Mouse (Mus musculus) spleen, postnatal 4 days (tissue): ENCODE data around the gene Dusp28.

Source experiments
- DNase-seq, 2 experiments: peaks; one replicate each; pipeline ENCODE4 v3.0.0; 2022; ENCODE audit warnings: low spot score in 2 of 2

The Dusp28 gene

DNA sequence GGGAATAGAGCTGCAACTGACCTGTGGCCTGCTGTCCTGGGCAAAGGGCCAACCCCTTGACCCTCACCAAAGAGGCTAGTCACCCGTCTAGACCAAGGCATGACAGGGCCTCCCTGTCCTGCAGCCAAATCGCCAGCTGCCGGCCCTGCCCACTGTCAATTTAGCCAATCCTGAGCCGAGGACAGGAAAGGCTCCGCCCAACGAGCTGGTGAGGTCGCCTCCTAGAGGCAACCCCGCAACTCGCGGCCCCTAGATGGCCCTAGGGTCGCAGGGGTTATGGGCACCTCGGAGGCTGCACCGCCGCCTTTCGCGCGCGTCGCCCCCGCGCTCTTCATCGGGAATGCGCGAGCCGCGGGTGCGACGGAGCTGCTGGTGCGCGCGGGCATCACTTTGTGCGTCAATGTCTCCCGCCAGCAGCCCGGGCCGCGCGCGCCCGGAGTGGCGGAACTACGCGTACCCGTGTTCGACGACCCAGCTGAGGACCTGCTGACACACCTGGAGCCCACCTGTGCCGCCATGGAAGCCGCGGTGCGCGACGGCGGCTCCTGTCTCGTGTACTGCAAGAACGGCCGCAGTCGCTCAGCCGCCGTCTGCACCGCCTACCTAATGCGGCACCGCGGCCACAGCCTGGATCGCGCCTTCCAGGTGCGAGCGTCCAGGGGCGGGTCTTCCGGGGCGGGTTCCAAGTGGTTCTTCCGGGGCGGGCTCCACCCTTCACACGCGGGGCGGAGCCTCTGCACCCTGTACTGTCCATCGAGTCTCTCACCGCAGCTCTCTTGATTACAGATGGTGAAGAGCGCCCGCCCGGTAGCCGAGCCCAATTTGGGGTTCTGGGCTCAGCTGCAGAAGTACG is at the start of gene Dusp28:
Gene Dusp28, plus strand, starts transcription at position 203 of the 853 bp plus-strand sequence.
- DNase-seq: peak; percentile 84 to 91

DNA sequence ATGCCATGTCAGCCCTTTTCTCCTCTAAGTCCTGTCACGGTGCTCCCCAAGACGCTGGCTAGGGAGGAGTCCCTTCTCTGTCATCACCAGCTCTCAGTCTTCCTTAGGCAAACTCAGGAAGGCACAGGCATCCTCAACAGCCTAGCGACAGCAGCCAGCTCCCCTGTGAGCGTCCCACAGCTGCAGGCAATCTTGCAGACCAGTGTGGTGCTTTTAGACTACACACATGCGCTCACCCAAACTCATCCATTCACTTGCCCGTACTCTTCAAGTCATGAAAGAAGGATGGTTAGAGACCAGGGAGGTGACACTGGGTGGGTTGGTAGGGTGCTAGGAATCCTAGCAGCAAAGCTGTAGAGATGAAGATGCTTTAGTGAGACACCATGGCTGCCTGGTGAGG is 45.3 kb upstream of the Dusp28 start:
- no peak for DNase-seq

DNA sequence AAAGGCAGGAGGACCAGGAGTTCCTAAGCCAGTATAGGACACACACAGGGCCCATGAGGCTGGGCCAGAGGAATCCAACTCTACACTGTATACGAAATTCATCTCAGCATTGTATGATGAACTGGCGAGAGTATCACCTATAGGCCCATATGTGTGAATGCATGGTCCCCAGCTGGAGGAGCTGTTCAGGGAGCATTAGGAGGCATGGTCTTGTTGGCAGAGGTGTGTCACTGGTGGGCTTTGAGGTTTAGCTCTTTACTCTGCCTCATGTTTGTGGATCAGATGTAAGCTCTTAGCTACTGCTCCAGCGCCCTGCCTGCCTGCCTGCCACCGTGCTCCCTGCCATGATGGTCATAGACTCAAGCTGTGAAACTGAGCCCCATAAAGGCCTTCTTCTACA is 43.5 kb upstream of the Dusp28 start:
- DNase-seq: no peak

DNA sequence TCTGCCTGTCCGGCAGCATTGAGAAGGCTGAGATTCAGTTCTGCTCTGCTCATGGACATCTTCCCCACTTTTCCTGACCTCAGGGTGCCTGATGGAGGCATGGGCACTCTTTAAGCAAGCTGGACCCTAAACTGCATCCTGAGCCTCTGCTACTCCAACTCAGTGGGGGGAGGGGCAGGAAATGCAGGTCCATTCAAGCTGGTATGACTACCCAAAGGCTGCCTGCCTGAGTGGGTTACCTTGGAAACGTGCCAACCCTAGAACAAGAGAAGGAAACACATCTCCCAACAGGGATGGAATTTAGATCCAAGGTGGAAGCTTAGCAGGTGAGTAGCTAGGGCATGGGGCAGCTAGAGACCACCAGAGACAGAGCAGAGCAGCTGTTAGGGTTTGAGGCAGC is 40.6 kb upstream of the Dusp28 start:
- no peak for DNase-seq

DNA sequence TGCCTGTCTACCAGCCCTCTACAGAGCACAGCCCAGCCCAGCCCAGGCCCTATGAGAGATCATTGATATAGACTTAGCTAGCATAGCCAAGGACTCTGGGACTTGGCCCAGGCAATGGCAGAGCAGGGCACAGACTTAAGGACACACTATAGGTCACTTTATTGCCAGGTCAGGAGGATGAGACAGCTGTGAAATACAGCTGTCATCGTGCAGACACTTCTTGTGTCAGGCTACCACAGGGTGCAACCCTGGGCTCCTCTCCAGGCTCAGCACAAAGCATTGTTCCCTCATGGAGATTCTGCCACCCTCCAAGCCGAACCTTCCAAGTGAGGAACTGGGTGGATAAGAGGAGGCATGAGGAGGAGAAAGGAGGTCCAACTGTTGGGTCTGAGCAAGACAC is 36.8 kb upstream of the Dusp28 start:
- DNase-seq: no peak

DNA sequence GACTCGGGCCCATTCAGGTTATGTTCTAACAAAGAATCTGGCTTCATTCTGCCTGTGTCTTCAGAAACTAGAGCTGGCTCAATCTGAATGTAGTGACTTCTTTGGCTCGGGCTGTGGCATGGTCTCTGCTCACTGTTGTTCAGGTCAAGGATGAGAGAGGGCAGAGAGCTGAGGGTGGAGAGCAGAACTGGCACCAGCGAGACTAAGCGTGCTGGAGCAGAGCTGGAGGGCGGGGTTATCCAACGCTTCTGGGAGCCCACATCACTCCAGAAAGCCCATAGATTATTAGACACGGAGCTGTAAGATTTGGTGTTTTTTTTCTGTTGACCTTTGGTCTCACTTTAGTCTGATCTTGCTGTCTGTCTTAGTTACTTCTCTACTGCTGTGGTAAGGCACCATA is 34.1 kb upstream of the Dusp28 start:
- DNase-seq: no peak

DNA sequence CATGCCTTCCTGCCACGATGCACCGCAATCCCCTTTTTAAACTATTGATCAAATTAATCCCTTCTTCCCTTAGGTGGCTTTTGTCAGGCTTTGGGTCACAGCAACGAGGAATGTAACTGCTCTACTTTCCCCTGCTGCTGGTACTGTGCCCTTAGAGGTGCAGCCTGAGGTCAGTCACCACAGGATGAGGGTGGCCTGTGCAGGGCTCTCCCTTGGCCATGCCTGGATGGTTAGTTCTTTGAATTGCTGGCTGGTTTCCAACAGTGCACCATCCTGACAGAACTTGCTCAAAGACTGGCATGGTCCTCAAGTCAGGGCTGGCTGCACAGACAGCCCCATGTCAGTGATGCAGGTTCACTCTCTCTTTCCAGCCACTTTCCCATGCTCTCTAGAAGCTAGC is 32.8 kb upstream of the Dusp28 start:
- DNase-seq: no peak

DNA sequence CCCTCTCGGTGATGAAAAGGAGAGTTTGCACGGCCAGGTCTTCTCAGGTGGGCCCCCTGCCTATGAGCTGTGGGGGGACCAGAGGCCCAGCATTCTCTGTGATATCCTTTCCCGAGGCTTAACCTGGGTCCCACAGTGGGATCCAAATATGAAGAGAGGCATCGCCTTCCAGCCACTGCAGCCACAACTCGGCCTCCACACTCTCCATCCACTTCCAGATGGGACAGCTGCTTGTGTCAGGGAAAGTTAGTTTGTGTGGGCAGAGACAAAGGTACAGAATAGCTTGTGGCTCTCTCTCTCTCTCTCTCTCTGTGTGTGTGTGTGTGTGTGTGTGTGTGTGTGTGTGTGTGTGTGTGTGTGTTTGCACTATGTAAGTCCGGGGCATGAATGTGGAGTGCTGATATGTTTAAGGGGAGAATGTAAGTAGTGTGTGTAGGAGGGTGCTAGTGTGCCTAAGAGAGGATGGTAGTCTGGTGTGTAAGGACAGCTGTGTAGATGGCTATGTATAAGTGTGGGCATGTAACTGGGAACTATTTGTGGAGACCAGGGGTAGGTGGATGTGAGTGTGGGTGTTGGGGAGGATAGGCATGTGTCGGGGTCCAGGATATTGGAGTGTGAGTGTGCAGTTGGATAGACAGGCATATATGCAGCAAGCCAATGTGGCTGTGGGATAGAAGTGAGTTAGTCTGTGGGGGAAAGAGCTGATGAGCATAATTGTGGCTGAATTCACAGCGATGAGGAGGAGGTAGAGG is 31.2 kb upstream of the Dusp28 start:
- no peak for DNase-seq

DNA sequence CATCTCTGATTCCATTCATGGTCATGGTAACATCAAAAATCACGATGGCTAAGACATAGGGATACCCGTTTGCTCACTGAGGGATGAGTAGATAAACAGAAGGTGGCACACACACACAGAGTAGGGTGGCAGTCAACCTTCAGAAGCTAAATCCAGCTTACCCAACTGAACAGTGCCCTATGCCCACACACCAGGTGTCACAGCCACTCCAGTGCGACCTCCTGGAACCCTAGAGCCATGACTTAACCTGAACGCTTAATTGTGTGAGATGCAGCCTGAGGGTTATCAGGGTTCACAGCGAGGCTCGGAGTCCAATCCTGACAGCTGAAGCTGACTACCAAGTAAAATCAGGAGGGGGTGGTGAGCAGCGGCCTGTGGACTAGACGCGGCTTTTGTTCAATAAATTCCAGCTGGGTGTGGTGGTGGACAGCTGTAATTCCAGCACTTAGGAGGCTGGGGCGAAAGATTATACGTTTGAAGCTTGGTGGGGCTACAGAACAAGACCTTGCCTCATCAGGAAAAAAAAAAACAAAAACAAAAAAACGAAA is 29.3 kb upstream of the Dusp28 start:
- DNase-seq: no peak

DNA sequence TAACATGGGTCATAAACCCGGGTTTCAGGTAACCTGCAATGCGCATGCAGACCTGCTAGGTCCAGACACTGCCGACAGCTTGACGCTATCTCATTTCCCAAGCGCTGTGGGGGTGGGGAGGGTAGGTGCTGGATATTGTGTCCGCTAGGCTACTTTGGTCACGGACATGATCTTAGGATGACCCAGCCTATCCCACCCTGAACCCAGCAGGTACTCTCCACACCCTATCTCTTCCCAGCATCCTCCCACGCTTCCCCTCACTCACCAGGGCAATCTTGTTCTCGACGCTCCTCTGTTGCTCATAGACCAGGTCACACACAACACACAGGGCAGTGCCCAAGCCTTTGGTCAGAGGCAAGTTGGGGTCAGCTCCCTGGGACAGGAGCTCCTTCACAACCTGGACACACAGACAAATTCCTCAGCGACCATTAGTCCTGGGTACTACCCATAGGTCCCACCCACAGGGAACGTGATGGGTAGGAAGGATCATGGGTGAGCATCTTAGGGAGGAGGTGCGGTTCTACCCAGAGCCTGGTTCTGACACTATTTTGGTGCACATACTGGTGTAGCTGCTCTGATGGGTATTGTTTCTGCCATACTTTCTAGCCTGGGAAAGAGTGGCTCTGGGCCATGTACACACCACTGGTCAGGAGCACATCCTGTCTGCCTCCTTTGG is 28.6 kb upstream of the Dusp28 start:
- DNase-seq: no peak

DNA sequence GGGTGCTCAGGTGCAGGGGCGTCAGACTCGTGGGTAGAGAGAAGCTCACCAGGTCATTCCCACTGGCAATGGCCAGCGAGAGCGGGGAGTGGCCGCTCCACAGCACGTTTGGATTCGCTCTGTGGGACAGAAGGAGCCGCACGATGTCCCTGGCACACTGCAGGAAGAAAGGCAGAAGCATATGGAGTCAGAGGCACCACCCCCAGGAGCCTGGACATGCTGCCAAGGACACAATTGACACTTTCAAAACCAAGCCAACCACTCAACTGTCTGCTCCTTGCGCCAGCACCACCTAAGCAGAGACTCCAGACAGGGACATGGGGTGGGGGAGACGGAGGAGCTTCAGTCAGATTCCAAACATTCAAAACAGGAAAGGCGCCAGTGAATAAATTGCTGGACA is 27.5 kb upstream of the Dusp28 start:
- no peak for DNase-seq

DNA sequence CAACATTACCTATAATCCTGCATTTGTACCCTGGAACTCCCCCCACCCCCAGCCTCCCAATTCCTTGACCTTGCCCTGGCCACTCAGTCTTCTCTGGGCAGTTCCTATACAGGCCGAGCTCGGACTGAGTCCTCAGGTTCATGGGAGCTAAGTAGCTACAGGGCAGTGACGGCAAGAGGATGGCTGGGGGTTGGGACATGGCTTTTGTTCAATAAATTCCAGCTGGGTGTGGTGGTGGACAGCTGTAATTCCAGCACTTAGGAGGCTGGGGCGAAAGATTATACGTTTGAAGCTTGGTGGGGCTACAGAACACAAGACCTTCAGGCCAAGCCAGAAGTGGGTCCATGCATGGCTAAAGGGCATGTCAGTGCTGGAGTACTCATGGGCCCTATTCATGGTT is 26.7 kb upstream of the Dusp28 start:
- no peak for DNase-seq

DNA sequence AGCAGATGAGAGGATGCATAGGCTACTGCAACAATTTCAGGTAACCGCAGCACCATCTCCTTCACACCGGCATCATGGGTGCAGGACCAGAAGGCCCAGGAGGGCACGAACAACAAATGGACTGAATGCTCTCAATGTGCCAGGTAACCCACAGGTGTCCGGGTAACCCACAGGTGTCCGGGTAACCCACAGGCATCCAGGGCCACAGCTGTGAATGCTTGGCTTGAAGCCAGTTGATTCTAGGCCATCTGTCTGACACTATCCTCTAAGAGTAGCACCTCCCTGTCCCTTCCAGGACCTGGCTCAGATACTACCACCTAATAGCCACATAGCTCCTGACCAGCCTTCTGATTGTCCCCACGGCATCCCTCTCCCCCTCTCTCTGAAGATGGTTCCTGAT is 24.8 kb upstream of the Dusp28 start:
- DNase-seq: no peak

DNA sequence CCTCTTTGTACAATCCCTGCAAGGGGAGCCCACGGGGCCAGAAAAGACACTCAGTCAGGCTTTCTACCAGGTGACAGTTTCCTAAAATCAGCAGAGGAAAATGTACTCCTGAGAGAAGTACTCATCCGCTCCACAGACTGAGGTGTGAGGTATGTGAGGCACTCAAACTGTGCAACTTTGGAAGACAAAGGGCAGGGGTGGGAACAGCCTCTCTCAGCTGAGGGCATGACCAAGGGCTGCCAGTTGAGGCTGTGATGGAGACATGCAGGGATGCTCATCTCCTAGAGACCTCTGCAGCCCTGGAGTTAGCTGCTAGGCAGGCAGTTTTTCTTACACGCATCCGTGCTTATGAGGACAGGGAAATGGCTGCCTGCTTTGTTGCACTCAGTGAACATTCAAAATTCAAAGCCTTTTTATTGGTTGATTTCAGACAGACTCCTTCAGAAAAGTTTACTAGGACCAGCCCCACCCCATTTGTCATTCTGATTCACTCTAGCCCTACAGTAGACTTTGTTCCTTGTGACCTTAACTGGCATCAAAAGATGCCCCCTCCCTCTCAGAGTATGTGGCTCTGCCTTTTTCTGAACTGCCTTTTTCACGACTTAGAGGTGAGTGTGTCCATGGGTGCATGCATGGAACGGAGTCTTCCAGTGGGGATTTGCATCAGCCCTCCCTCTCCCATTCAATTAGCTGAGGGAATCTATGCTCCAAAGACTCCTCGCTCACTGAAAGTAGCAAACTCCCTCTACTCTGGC is 17.7 kb upstream of the Dusp28 start:
- DNase-seq: no peak

DNA sequence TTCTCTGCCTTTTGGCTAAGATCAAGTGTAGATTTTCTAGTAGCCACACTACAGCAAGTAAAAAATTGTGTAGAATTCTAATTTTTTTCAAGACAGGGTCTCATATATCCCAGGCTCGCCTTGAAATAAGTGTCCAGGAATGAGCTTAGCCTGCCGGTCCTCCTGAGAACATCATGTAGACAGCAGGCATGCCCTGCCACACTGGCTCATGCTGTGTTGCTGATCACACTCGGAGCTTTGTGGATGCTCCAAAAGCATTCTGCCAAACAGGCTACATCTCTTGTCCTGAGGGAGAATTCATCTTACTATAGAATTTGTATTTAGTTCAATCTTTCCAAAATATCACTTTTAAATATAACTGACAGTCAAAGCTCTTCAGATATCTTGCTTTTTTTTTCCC is 14.0 kb upstream of the Dusp28 start:
- no peak for DNase-seq

DNA sequence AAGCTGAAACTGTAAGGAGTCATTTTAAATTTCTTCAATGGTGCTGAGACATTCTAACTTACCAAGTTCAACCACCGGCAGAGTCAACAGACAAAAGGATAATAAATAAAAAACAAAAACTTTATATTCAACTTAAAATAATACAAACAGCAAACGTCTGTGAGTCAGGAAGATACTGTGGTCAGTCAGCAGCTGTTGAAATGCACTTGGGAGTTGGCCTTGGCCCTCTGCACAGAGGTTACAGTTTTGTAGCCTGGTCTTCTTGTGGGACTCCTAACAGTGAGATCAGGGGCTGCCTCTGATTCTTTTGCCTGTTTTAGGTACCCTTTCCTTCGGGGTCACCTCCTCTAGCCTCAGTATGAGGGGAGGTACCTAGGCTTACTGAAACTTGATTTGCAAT is 12.9 kb upstream of the Dusp28 start:
- no peak for DNase-seq

DNA sequence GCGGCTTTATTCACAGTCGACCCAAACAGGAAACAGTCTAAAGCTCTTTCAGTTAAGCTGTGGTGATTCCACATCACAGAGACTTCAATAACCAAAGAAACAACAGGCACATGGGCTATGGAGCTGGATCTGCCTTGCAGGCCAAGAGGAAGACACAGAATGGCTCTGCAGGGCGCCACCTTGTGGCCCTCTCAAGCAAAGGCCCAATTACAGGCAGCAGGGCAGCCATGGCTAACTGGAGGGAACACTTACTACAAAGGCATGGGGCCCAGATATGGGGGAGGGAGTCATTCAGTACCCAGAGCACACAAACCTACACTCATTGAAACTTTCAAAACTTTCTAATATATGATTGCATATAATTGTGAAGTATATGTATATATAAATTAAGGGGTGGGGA is 11.7 kb upstream of the Dusp28 start:
- DNase-seq: peak; percentile 55 to 82

DNA sequence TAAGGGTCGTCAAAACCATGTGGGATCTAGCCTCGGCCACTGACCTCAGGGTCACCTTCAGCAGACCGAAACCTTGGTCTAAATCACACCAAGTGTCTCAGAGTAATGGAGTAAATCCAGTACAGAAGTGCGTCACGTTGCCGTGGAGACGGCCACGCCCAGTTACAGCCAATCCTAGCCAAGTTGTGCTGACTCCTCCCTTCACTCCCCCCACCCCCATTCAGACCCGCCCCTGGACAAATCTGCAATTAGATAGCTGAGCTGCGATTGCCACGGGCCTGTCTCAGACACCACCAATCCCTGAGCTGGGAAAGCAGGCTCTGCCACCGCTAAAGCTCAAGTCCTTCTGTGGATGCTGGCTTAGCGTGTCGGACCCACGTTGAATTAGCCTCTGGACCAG is 4.0 kb upstream of the Dusp28 start, which contains the start of gene Ankmy1:
Gene Ankmy1, minus strand, starts transcription at position 121 of the 400 bp plus-strand sequence.
- no peak for DNase-seq

DNA sequence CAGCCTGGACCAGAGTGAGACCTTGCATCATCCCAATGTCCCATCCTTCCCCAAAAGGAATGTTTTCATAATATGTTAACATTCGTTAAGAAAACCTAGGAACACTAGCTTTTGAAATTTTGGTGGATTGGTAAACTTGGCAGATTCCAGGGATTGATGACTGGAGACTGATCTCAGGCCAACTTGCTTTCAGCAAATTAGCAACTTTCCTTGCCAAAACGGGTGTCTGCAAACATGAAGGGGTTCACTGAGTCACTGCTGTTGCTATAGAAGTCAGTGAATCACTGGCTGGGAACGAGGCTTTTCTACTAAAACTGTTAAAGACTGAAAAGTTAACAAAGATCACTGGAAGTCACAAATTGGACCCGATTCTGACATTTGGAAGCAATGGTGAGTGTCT is 3.2 kb upstream of the Dusp28 start:
- no peak for DNase-seq

DNA sequence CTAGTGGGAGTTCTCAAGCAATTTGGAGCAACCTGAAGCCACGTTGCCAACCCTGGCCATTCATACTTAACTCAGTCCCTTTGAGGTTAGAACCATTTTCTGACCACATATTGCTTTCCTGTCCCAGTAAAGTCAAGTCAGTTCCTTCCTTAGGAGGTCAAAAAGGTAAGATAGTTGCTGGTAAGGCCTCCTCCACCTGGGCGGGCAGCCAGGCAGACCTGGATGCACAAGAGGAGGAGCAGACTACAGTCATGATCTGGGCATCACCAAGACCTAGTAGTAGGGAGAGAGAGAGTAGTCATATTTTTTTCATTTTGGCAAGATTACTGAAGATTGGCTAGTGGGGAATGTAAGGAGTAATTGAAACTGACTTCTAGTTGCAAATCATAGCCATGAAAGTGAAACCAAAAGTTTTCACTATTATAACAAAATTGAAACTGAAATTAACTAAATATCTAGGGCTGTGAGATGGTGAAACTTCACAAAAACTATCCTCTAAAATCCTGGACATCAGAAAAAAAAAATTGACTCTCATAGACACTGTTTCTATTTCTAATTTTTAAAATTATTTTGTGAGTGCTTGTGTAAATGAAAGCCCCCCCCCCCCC is 974 bp upstream of the Dusp28 start:
- DNase-seq: no peak
